Mouse (Mus musculus): ENCODE data around the gene Apoa4.
A peak's percentile ranks its signal among the peaks of the same experiment; 100 is the strongest.

The Apoa4 gene

DNA sequence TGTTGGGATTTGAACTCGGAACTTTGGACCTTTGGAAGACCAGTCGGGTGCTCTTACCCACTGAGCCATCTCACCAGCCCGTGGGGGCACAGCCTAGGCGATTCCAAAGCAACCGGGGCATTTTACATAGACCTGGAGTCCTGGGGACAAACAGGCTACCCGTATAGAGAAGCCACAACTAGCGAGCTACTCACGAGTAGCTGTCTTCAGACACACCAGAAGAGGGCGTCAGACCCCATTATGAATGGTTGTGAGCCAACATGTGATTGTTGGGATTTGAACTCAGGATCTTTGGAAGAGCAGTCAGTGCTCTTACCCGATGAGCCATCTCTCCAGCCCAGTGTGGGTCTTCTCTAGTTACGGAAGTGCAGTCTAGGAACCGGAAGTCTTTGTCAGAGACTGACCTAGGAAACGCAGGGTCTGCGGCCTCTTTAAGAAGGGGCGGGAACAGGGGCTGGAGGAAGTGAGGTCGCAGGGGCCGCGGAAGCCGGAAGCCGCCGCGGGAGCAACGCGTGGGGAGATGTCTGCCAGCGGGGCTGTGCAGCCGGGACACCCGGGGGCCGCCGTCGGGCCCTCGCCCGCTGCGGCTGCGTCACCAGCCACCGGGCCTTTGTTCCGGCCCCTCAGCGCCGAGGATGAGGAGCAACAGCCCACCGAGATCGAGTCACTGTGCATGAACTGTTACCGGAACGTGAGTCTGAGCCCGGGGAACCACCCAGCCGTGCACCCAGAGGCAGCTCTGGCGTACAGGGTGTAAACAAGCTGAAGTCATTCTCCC, 32.4 kb downstream of the Apoa4 start, which contains the start of gene Zpr1:
Gene Zpr1 (plus strand): TSS at position 388 of the 778 bp plus-strand sequence.
- DNase-seq (ENCODE audit: low read depth, low spot score) = peak; percentile 94

DNA sequence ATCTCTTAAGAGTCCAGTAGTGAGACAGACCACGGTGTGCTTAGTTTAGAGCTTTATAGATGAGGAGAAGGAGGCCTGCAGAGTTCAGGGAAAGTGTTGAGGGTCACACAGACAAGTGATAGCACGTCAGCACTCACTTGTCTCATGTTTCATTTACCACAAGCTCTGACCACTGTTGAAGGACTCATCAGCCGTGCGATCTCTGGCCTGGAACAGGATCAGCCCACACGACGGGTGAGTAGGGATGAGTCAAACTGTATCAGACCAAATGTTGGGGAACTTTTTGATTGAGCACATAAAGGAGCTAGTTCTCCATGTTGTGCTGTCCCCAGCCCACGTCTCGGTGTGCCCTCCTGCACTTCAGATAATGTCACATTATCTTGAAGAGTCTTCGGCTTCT, 34.0 kb downstream of the Apoa4 start:
- no peak for DNase-seq (ENCODE audit: low read depth, low spot score)

DNA sequence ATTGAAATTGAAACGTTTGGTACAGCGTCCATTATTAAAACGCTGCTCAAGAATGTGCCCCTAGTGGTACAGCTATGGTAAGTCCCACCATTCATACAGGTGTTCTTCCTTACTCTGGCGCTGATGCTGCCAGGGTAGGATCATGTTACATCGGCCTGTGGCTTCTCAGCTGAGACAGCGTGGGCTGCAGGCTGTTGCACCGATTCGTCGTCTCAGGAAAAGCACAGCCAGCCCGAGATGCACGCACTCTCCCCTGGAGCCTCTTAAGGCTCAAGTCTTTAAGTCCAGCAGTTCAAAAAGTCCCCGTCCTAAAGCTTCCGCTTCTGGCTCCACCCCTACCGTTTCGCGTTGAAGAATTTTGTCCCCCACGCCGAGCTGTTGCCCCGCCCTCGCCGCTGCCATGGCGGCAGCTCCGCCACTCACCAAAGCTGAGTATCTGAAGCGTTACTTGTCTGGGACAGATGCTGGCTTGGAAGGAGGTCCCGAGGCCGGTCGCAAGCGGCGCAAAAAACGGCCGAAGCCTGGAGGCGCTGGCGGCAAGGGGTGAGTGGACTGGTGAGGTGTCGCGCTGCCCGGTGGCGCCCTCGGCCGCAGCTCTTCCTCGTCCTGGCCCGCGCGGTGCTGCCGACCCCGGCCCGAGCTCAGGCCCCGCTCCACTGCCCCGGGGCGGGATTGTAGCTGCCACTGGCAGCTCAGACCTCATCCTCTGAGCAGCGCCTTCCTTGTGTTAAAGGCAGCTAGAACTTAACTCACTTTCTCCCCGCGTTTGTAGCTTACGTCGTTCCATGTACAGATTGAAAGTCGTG, 42.3 kb downstream of the Apoa4 start, which contains the start of gene Bud13:
Gene Bud13 (plus strand): TSS at position 378 of the 806 bp plus-strand sequence.
- DNase-seq (ENCODE audit: low read depth, low spot score) = peak; percentile 94
